Mouse (Mus musculus) CH12.LX (cell line): Measurements from ENCODE around the gene Arhgap6. TPM values are rescaled to one million over a fixed set of nuclear protein-coding genes. Genes with fewer than 3 reads are reported as not detected.

Experiments
- DNase-seq: peaks from one replicate; pipeline ENCODE4 v3.0.0-alpha.2; 2013; ENCODE audit errors: extremely low read depth
- H3K27ac ChIP-seq: 2 replicates; pipeline ENCODE4 v1.5.1; 2012; ENCODE audit warnings: low read depth, mild to moderate bottlenecking, control low read depth, moderate library complexity; ENCODE audit not compliant: insufficient read depth
- H3K27me3 ChIP-seq: replicated peaks from 2 replicates; pipeline ENCODE3; 2012; ENCODE audit warnings: inconsistent platforms
- H3K36me3 ChIP-seq, 2 experiments: replicated peaks in 1 of 2; 2 replicates each; pipeline versions ENCODE3 to v1.6.1; 2012; ENCODE audit warnings: inconsistent platforms in 1 of 2, low read length in 1 of 2, mild to moderate bottlenecking in 1 of 2, mixed read lengths in 1 of 2, moderate library complexity in 1 of 2; ENCODE audit not compliant: control insufficient read depth in 1 of 2, insufficient read depth in 1 of 2
- H3K4me1 ChIP-seq, 2 experiments: 2 replicates each; pipeline ENCODE4 v1.6.1; 2012; ENCODE audit warnings: inconsistent platforms in 1 of 2, moderate library complexity in 1 of 2; ENCODE audit not compliant: insufficient read depth in 2 of 2, control insufficient read depth in 1 of 2
- H3K4me2 ChIP-seq: 2 replicates; pipeline ENCODE4 v1.6.1; 2012; ENCODE audit warnings: low read depth, mild to moderate bottlenecking, control low read depth; ENCODE audit not compliant: poor library complexity, insufficient read depth, severe bottlenecking
- H3K4me3 ChIP-seq, 3 experiments: fragments of 150-350 bp in 1 of 3; sonication (generic) in 1 of 3; replicated peaks in 1 of 3; 2 replicates each; pipeline versions ENCODE3 to v1.5.1; 2011 to 2012; ENCODE audit warnings: low read depth in 2 of 3, low read length in 2 of 3, mild to moderate bottlenecking in 2 of 3, moderate library complexity in 2 of 3, control low read depth in 1 of 3, improper control_type of control experiment in 1 of 3, inconsistent platforms in 1 of 3, mixed read lengths in 1 of 3; ENCODE audit not compliant: poor library complexity in 1 of 3
- H3K79me2 ChIP-seq: replicated peaks from 2 replicates; pipeline ENCODE4 v1.6.1; 2012; ENCODE audit warnings: mild to moderate bottlenecking, moderate library complexity; ENCODE audit not compliant: control insufficient read depth, poor library complexity, insufficient read depth, severe bottlenecking; ENCODE audit errors: extremely low read depth
- H3K9ac ChIP-seq: 2 replicates; pipeline ENCODE4 v1.6.1; 2012; ENCODE audit warnings: low read depth, mild to moderate bottlenecking, control low read depth, moderate library complexity; ENCODE audit not compliant: insufficient read depth
- H3K9me3 ChIP-seq: replicated peaks from 2 replicates; pipeline ENCODE3; 2012; ENCODE audit warnings: low read length, inconsistent platforms, mixed read lengths
- BHLHE40 ChIP-seq: IDR thresholded peaks from 2 replicates; pipeline ENCODE4 v1.6.1; 2011; ENCODE audit warnings: mild to moderate bottlenecking, low read depth, low read length, improper control_type of control experiment
- CTCF ChIP-seq, 2 experiments: IDR thresholded peaks in 1 of 2; conservative IDR thresholded peaks in 1 of 2; 2 replicates each; pipeline ENCODE4 v1.5.1; 2011 to 2012; ENCODE audit warnings: low read depth in 2 of 2, low read length in 2 of 2, improper control_type of control experiment in 1 of 2, inconsistent platforms in 1 of 2, mild to moderate bottlenecking in 1 of 2, moderate library complexity in 1 of 2
- ELF1 ChIP-seq: IDR thresholded peaks from 2 replicates; pipeline ENCODE4 v1.6.1; 2014; ENCODE audit warnings: low read depth, mild to moderate bottlenecking, inconsistent platforms, low read length, improper control_type of control experiment
- ETS1 ChIP-seq: conservative IDR thresholded peaks from 2 replicates; pipeline ENCODE4 v1.6.1; 2012; ENCODE audit warnings: low read depth, mild to moderate bottlenecking, inconsistent platforms, low read length, improper control_type of control experiment, moderate library complexity
- IRF4 ChIP-seq: IDR thresholded peaks from 2 replicates; pipeline ENCODE4 v1.6.1; 2014; ENCODE audit warnings: low read depth, mild to moderate bottlenecking, inconsistent platforms, low read length, improper control_type of control experiment
- JUND ChIP-seq: conservative IDR thresholded peaks from 2 replicates; pipeline ENCODE4 v1.6.1; 2011; ENCODE audit warnings: low read depth, low read length, improper control_type of control experiment
- KAT2A ChIP-seq: IDR thresholded peaks from 2 replicates; pipeline ENCODE4 v1.6.1; 2012; ENCODE audit warnings: low read length, improper control_type of control experiment, inconsistent platforms; ENCODE audit not compliant: insufficient replicate concordance
- MAFK ChIP-seq: IDR thresholded peaks from 2 replicates; pipeline ENCODE4 v1.6.1; 2011; ENCODE audit warnings: low read length, improper control_type of control experiment; ENCODE audit not compliant: insufficient replicate concordance
- MAX ChIP-seq: IDR thresholded peaks from 2 replicates; pipeline ENCODE4 v1.6.1; 2011; ENCODE audit warnings: low read length, improper control_type of control experiment
- MAZ ChIP-seq: IDR thresholded peaks from 2 replicates; pipeline ENCODE4 v1.6.1; 2012; ENCODE audit warnings: low read depth, mild to moderate bottlenecking, inconsistent platforms, low read length, improper control_type of control experiment, moderate library complexity
- MEF2A ChIP-seq: IDR thresholded peaks from 2 replicates; pipeline ENCODE4 v1.6.1; 2014; ENCODE audit warnings: low read depth, mild to moderate bottlenecking, inconsistent platforms, low read length, improper control_type of control experiment, borderline replicate concordance
- MXI1 ChIP-seq: IDR thresholded peaks from 2 replicates; pipeline ENCODE4 v1.6.1; 2011; ENCODE audit warnings: mild to moderate bottlenecking, low read depth, low read length, improper control_type of control experiment
- NRF1 ChIP-seq: IDR thresholded peaks from 2 replicates; pipeline ENCODE4 v1.6.1; 2014; ENCODE audit warnings: low read depth, mild to moderate bottlenecking, inconsistent platforms, low read length, improper control_type of control experiment, moderate library complexity
- PAX5 ChIP-seq: IDR thresholded peaks from 2 replicates; pipeline ENCODE4 v1.6.1; 2012; ENCODE audit warnings: low read length, inconsistent platforms, mixed read lengths
- POLR2A ChIP-seq: IDR thresholded peaks from 2 replicates; pipeline ENCODE4 v1.6.1; 2011; ENCODE audit warnings: low read depth, mild to moderate bottlenecking, improper control_type of control experiment, low read length
- RCOR1 ChIP-seq: conservative IDR thresholded peaks from 2 replicates; pipeline ENCODE4 v1.6.1; 2012; ENCODE audit warnings: low read depth, mild to moderate bottlenecking, inconsistent platforms, low read length, improper control_type of control experiment
- SMC3 ChIP-seq: IDR thresholded peaks from 2 replicates; pipeline ENCODE4 v1.6.1; 2011; ENCODE audit warnings: low read depth, low read length, improper control_type of control experiment
- TCF12 ChIP-seq: IDR thresholded peaks from 2 replicates; pipeline ENCODE4 v1.6.1; 2014; ENCODE audit warnings: low read depth, mild to moderate bottlenecking, inconsistent platforms, low read length, improper control_type of control experiment
- USF1 ChIP-seq: IDR thresholded peaks from 2 replicates; pipeline ENCODE4 v1.6.1; 2014; ENCODE audit warnings: low read depth, mild to moderate bottlenecking, inconsistent platforms, low read length, improper control_type of control experiment
- USF2 ChIP-seq: conservative IDR thresholded peaks from 2 replicates; pipeline ENCODE4 v1.6.1; 2011; ENCODE audit warnings: low read depth, low read length, improper control_type of control experiment
- ZMIZ1 ChIP-seq: IDR thresholded peaks from 2 replicates; pipeline ENCODE4 v1.6.1; 2012; ENCODE audit warnings: low read depth, mild to moderate bottlenecking, inconsistent platforms, low read length, improper control_type of control experiment
- ZNF384 ChIP-seq: IDR thresholded peaks from 2 replicates; pipeline ENCODE4 v1.6.1; 2012; ENCODE audit warnings: low read depth, low read length, improper control_type of control experiment, inconsistent platforms
- dilution Hi-C: fragments of 300-500 bp; cut with MboI; formaldehyde crosslinking; loops from 2 replicates; pipeline ENCODE4 v1.14.3; 2020; ENCODE audit warnings: low sequenced_read_pairs; ENCODE audit not compliant: extremely low pct_unique_long_range_greater_than_20kb, extremely low pct_ligation_motif_present
- in situ Hi-C: fragments of 300-500 bp; cut with MboI; formaldehyde crosslinking; loops from 3 replicates; pipeline ENCODE4 v1.14.3; 2019; ENCODE audit warnings: low sequenced_read_pairs, low pct_ligation_motif_present, low pct_unique_long_range_greater_than_20kb, mixed read lengths
- polyA plus RNA-seq: library from polyadenylated mRNA; unstranded; fragments of >175 nt; gene quantifications from 2 replicates; pipeline ENCODE4 v1.2.1, GENCODE M21; 2012; ENCODE audit warnings: low read depth; ENCODE audit not compliant: insufficient read length
- total RNA-seq, 2 experiments: library from RNA; depleted of rRNA; stranded (reverse); fragments of 300-350 nt in 1 of 2; fragments of >200 nt in 1 of 2; gene quantifications; 2 replicates each; pipeline ENCODE4 v1.2.3; 2012 to 2014

Gene Arhgap6
- total and polyA plus RNA-seq, 3 experiments: 0.13 to 0.47 (median 0.46) TPM

DNA sequence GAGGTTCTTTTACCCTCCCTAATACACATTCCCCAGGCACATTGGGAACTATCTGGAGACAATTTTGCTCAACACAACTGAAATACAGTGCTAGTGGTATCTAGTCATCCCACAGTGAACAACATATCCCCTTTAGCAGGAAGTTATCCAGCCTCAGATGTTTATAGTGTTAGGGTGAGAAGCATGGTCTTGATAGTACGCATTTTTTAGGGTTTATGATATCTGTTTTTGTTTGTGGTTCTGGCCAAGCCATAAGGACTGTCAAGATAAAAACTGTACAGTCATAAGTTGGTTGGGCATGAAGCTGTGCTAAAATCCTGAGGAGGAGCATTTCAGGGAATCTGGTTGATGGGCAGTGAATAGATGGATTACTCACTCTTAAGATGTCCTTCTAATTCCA is 271.0 kb downstream of the Arhgap6 start:
- Histone ChIP-seq H3K27ac (no peak overlapping the region), H3K4me2 (no peak overlapping the region), H3K27me3 (no peaks in the 10 kb centered on the region)
- TF ChIP-seq MEF2A (no peak), CTCF (conservative IDR thresholded peaks at IDR 0.05 in 1 of 2, IDR thresholded peaks at IDR 0.05 in 1 of 2; ENCODE audit: low read depth in 2 of 2, low read length in 2 of 2) (no peak), JUND (no peak), ELF1 (no peak), RCOR1 (no peak), BHLHE40 (no peak), SMC3 (no peak), KAT2A (no peak), MAX (no peak), NRF1 (no peak), IRF4 (no peak), PAX5 (no peak), ZNF384 (no peak), MXI1 (no peak), MAFK (no peak), TCF12 (no peak), POLR2A (no peak)
- TF ChIP-seq, all 38 proteins: peak for 0
- no peak overlapping the region for H3K9ac ChIP-seq
- H3K4me3 ChIP-seq: no peak overlapping the region
- H3K36me3 ChIP-seq: no peaks in the 10 kb centered on the region
- in situ Hi-C loops (no loop called here), dilution Hi-C loops (no loop called here)
- DNase-seq: no peak
- no peaks in the 10 kb centered on the region for H3K4me1 ChIP-seq
- H3K79me2 ChIP-seq: no peaks in the 10 kb centered on the region
- H3K9me3 ChIP-seq: no peaks in the 10 kb centered on the region

DNA sequence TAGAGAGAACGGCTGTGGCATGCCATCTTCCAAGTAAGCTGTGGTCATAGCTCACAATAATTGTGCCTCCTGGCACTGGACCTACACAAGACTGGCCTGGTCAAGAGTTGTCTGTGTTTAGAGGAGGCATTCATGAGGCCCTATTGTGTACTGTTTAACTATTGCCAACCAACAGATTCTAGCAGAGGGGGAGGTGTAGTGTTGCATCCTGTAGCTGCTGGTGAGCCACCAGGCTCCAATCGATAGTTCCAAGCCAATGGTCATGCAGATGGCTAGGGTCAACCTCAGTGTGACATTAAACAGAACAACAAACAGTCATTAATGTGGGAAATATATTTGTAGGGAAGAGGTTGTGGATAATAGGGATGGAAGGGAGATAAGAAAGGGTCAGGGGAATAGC is 280.1 kb downstream of the Arhgap6 start:
- Histone ChIP-seq H3K9me3 (no peaks in the 10 kb centered on the region), H3K9ac (no peak overlapping the region), H3K27me3 (no peaks in the 10 kb centered on the region), H3K4me2 (no peak overlapping the region), H3K79me2 (no peaks in the 10 kb centered on the region), H3K27ac (no peak overlapping the region), H3K36me3 (no peaks in the 10 kb centered on the region), H3K4me3 (no peak overlapping the region), H3K4me1 (no peaks in the 10 kb centered on the region)
- dilution Hi-C loops: no loop called here
- DNase-seq: no peak
- in situ Hi-C loops: no loop called here
- TF ChIP-seq IRF4 (no peak), JUND (no peak), ZMIZ1 (no peak), MAZ (no peak), ETS1 (no peak), BHLHE40 (no peak), USF2 (no peak), MEF2A (no peak), USF1 (no peak), ZNF384 (no peak)
